Mouse (Mus musculus): ENCODE measurements around the gene Arntl.

The Arntl gene

GRCm38 (mm10) chr7:113208388-113208753 is 1.1 kb downstream of the Arntl start:
- DNase-seq (ENCODE audit: low spot score) = no peak

GRCm38 (mm10) chr7:113210441-113210840 is 3.2 kb downstream of the Arntl start:
- no peak for DNase-seq (ENCODE audit: low spot score)

GRCm38 (mm10) chr7:113214245-113215169 is 7.2 kb downstream of the Arntl start:
- no peak for DNase-seq (ENCODE audit: low spot score)

GRCm38 (mm10) chr7:113216152-113216551 is 8.9 kb downstream of the Arntl start:
- no peak for DNase-seq (ENCODE audit: low spot score)

GRCm38 (mm10) chr7:113219416-113219815 is 12.2 kb downstream of the Arntl start:
- no peak for DNase-seq (ENCODE audit: low spot score)

- DNase-seq (ENCODE audit: low spot score) = no peak
Measured at GRCm38 (mm10) chr7:113219864-113220263, 12.6 kb downstream of the Arntl start.

GRCm38 (mm10) chr7:113220691-113221238 is 13.5 kb downstream of the Arntl start:
- no peak for DNase-seq (ENCODE audit: low spot score)

- DNase-seq (ENCODE audit: low spot score) = no peak
Measured at GRCm38 (mm10) chr7:113222821-113223220, 15.6 kb downstream of the Arntl start.

- DNase-seq (ENCODE audit: low spot score) = no peak
Measured at GRCm38 (mm10) chr7:113224620-113225019, 17.4 kb downstream of the Arntl start.

GRCm38 (mm10) chr7:113228498-113228897 is 21.2 kb downstream of the Arntl start:
- no peak for DNase-seq (ENCODE audit: low spot score)

GRCm38 (mm10) chr7:113236135-113236534 is 28.9 kb downstream of the Arntl start:
- no peak for DNase-seq (ENCODE audit: low spot score)

GRCm38 (mm10) chr7:113238365-113238764 is 31.1 kb downstream of the Arntl start:
- DNase-seq (ENCODE audit: low spot score) = no peak

GRCm38 (mm10) chr7:113239448-113240130 is 32.3 kb downstream of the Arntl start:
- DNase-seq (ENCODE audit: low spot score) = no peak

- no peak for DNase-seq (ENCODE audit: low spot score)
Measured at GRCm38 (mm10) chr7:113240438-113240837, 33.2 kb downstream of the Arntl start.

GRCm38 (mm10) chr7:113241901-113242661 is 34.8 kb downstream of the Arntl start:
- no peak for DNase-seq (ENCODE audit: low spot score)

GRCm38 (mm10) chr7:113242688-113243087 is 35.4 kb downstream of the Arntl start:
- DNase-seq (ENCODE audit: low spot score) = no peak

GRCm38 (mm10) chr7:113245144-113245543 is 37.9 kb downstream of the Arntl start:
- DNase-seq (ENCODE audit: low spot score) = no peak

- DNase-seq (ENCODE audit: low spot score) = no peak
Measured at GRCm38 (mm10) chr7:113246512-113246911, 39.2 kb downstream of the Arntl start.

- no peak for DNase-seq (ENCODE audit: low spot score)
Measured at GRCm38 (mm10) chr7:113247167-113247566, 39.9 kb downstream of the Arntl start.

GRCm38 (mm10) chr7:113249134-113249825 is 42.0 kb downstream of the Arntl start:
- peak; percentile 40 for DNase-seq (ENCODE audit: low spot score)

GRCm38 (mm10) chr7:113250433-113250991 is 43.2 kb downstream of the Arntl start:
- no peak for DNase-seq (ENCODE audit: low spot score)
